Mouse (Mus musculus): ENCODE results near the gene Fam167b. TPM values are rescaled to one million over a fixed set of nuclear protein-coding genes. Genes with fewer than 3 reads are reported as not detected.

Gene Fam167b
- total RNA-seq, 2 experiments from 2014 or later = not detected

DNA sequence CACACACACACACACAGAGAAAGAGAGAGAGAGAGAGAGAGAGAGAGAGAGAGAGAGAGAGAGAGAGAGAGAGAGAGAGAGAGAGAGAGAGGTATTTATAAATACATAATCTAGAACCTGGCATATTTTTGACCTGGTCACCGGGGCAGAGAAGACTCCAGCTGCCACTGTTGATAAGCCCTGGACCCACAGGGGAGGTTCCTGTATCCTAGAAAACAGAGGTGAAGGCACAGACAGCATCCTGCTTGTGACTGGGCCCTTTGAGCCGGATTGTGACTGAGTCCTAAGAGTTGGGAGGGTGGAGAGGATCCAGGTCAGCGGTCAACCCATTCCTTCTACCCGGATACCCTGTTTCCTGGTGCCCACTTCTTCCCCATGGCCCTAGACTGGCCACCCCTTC is 10.5 kb upstream of the Fam167b start:
- no peak overlapping the region for H3K4me3 ChIP-seq
- no peak for TF ChIP-seq CTCF (IDR thresholded peaks at IDR 0.05)
- DNase-seq = no peak
- H3K27ac ChIP-seq = no peak overlapping the region
- intact Hi-C loops (cut with DNase I) = no loop called here

GRCm38 (mm10) chr4:129586943-129587342 is 8.6 kb upstream of the Fam167b start:
- Histone ChIP-seq H3K4me3 (no peak overlapping the region), H3K27ac (no peak overlapping the region)
- no peak for TF ChIP-seq CTCF (IDR thresholded peaks at IDR 0.05)
- DNase-seq = no peak
- intact Hi-C loops (cut with DNase I) = no loop called here

GRCm38 (mm10) chr4:129585773-129586172 is 7.4 kb upstream of the Fam167b start:
- Histone ChIP-seq H3K4me3 (peak overlapping the region; percentile 74), H3K27ac (no peak overlapping the region)
- no peak for DNase-seq
- TF ChIP-seq CTCF (IDR thresholded peaks at IDR 0.05) = no peak
- intact Hi-C loops (cut with DNase I) = loop anchor here (2.0 kb wide), 1 partner anchor 23 kb away; no protein-coding TSS in a partner anchor

DNA sequence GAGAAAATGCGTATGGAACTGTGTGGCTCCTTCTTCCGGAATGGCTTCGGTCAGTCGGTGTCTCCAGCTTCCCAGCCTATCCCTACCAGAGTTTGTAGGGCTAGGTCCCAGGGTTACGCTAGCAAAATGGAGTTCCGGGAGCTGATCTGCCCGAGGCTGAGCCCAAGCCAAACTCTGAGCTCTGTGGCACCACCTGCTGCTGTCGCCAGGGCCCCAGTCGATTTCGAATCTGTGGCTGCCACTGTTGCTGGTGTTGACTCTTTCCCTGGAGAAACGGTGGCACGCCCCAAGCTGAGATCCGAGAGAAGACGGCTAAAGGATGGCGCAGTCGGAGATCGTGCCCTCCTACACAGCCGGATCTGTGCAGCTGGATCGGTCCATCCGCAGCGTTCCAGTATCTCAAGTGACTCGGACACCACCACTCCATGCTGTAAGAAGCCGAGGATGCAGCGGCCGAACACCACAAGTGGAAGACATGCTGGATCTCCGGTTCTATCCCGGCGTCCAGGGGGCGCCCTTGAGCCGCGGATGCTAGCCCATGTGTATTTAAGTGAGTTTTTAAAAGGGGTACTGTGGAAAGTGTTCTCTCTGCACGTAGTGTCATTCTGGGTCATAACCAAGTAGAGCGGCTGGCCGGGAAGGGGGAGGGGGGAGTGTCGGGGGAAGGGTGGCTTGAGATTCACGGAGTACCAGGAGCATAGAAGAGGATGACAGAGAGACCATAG is 6.7 kb upstream of the Fam167b start:
- Histone ChIP-seq H3K4me3 (peak overlapping the region; percentile 74), H3K27ac (peak overlapping the region; percentile 80)
- DNase-seq = peak; percentile 87
- intact Hi-C loops (cut with DNase I) = loop anchor here (2.0 kb wide), 1 partner anchor 24 kb away; no protein-coding TSS in a partner anchor
- peak; percentile 83 for TF ChIP-seq CTCF (IDR thresholded peaks at IDR 0.05)

GRCm38 (mm10) chr4:129584370-129584769 is 6.0 kb upstream of the Fam167b start:
- peak overlapping the region; percentile 74 for H3K4me3 ChIP-seq
- intact Hi-C loops (cut with DNase I) = loop anchor here (2.0 kb wide), 1 partner anchor 24 kb away; no protein-coding TSS in a partner anchor
- H3K27ac ChIP-seq = peak overlapping the region; percentile 80
- TF ChIP-seq CTCF (IDR thresholded peaks at IDR 0.05) = no peak
- DNase-seq = no peak

GRCm38 (mm10) chr4:129582251-129582650 is 3.9 kb upstream of the Fam167b start:
- no peak for DNase-seq
- Histone ChIP-seq H3K27ac (no peak overlapping the region), H3K4me3 (no peak overlapping the region)
- intact Hi-C loops (cut with DNase I) = no loop called here
- no peak for TF ChIP-seq CTCF (IDR thresholded peaks at IDR 0.05)

DNA sequence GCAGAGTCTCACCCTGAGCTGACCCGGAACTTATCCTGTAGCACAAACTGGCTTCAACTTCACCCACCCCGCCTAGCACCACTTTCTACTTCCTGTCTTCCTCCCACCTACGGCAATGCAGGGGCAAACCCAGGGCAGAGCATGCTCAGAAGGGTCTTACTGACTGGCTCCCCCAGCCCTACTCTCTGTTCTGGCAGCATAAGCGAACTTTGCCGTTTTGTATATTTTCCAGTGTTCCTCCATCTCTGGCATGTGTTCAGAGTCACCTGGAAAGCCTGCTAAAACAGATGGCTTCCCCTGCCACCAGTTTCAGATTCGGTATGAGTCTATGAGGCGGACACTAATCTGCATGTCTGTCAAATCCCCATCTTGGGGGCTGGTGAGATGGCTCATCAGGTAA is 2.0 kb upstream of the Fam167b start:
- no peak for DNase-seq
- Histone ChIP-seq H3K27ac (no peak overlapping the region), H3K4me3 (no peak overlapping the region)
- no peak for TF ChIP-seq CTCF (IDR thresholded peaks at IDR 0.05)
- intact Hi-C loops (cut with DNase I) = no loop called here

DNA sequence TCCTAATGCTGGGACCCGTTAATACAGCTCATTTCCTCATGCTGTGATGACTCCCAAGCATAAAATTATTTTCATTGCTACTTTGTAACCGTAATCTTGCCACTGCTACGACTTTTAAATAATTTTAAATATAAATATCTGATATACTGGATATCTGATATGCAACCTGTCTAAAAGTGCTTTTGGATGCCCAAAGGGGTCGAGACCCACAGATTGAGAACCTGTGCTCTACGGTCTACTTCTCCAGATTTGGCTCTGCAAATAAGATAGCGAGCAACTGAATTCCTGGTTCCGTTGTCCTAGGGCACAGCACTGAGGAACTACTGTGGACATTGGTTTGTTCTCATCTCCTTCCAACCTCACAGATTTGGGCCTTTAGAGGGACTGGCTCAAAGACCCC is 661 bp downstream of the Fam167b start:
- DNase-seq = no peak
- H3K4me3 ChIP-seq = no peak overlapping the region
- intact Hi-C loops (cut with DNase I) = no loop called here
- no peak overlapping the region for H3K27ac ChIP-seq
- TF ChIP-seq CTCF (IDR thresholded peaks at IDR 0.05) = no peak

GRCm38 (mm10) chr4:129576863-129577491 is 1.4 kb downstream of the Fam167b start:
- intact Hi-C loops (cut with DNase I) = no loop called here
- TF ChIP-seq CTCF (IDR thresholded peaks at IDR 0.05) = peak; percentile 75
- DNase-seq = peak; percentile 78
- Histone ChIP-seq H3K4me3 (peak overlapping the region; percentile 36), H3K27ac (no peak overlapping the region)

DNA sequence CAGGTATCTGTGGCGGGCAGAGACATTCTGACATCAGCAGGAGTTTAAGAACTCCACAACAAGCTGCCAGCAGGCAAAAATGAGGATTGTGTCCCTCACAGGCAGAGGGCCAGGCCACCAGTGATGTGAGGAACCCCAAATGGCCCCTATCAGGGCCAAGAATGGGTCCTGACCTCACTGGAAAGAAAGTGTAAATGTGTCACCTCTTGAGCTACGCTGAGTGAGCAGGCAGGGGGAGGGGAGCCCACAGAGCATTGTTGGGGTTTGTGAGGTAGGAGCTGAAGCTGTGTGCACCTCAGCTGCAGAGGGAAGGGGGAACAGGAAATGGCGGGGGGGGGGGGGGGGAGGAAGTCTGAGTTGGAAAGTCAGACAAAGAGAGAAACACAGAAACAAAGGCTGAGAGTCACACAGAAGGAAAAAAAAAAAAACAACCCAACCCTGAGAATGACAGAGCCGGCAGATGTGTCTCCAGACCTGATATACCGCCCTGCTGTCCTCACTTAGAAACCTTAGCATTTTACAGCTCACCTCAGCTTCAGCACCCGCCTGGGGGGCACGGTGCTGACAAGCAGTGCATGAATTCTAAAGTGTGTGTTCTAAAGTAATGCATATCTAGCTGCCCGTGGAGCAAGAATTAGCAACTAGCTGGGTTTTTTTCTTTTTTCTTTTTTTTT is 3.0 kb downstream of the Fam167b start:
- Histone ChIP-seq H3K4me3 (no peak overlapping the region), H3K27ac (no peak overlapping the region)
- intact Hi-C loops (cut with DNase I) = no loop called here
- DNase-seq = no peak
- TF ChIP-seq CTCF (IDR thresholded peaks at IDR 0.05) = no peak

DNA sequence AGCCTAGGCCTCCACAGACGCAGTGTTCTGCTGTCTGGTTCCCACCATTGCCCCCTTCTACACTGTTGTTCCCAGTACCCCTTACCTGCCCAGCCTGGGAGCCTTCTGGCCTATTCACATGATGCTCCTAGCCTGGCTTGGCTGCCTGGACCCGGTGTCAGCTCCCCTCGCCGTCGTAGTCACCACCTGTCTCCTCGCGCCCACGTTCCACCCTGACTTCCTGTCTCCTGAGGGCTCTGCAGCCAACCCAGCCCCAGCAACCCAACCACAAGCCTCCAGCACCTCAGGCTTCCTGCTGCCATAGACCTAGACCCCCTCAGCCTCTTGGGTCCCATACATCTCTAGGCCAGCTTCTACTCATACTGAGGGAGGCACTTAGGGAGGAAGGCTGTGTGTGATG is 4.9 kb downstream of the Fam167b start, which contains the start of gene Lck:
Lck (minus strand) TSS at position 212 of the 400 bp plus-strand sequence.
- DNase-seq = no peak
- intact Hi-C loops (cut with DNase I) = no loop called here
- no peak for TF ChIP-seq CTCF (IDR thresholded peaks at IDR 0.05)
- Histone ChIP-seq H3K4me3 (no peak within 1 kb of the TSS), H3K27ac (no peak within 1 kb of the TSS)

GRCm38 (mm10) chr4:129573093-129573370 is 5.3 kb downstream of the Fam167b start:
- H3K27ac ChIP-seq = no peak overlapping the region
- DNase-seq = no peak
- intact Hi-C loops (cut with DNase I) = no loop called here

More at GRCm38 (mm10) chr4:129573093-129573370, 5.3 kb downstream of the Fam167b start:
- H3K4me3 ChIP-seq = no peak overlapping the region
- no peak for TF ChIP-seq CTCF (IDR thresholded peaks at IDR 0.05)

Data from gastrocnemius, adult 2 months (tissue).